Mouse (Mus musculus) megakaryocyte, embryonic 14.5 days (primary cell): ENCODE data around the gene Khdrbs2.

Experiments used
- FLI1 ChIP-seq: IDR thresholded peaks from 2 replicates; pipeline ENCODE4 v1.6.1; 2012; ENCODE audit warnings: low read length, inconsistent platforms, mixed read lengths
- GATA1 ChIP-seq: IDR thresholded peaks from 3 replicates; pipeline ENCODE4 v1.6.1; 2012; ENCODE audit warnings: mixed read lengths, low read length, inconsistent platforms, borderline replicate concordance

- TF ChIP-seq GATA1 = no peak
- TF ChIP-seq FLI1 = no peak
These were observed 315.4 kb downstream of the Khdrbs2 start for GRCm38 (mm10) chr1:32487944-32488343.
